Mouse (Mus musculus) ovary, postnatal 10 days (tissue): ENCODE data around the gene Ric8b.

Experiments
- DNase-seq: peaks from one replicate; pipeline ENCODE4 v3.0.0; 2022; ENCODE audit warnings: low spot score

The Ric8b gene

GRCm38 (mm10) chr10:84909021-84909801 is 8.2 kb upstream of the Ric8b start:
- DNase-seq = no peak

DNA sequence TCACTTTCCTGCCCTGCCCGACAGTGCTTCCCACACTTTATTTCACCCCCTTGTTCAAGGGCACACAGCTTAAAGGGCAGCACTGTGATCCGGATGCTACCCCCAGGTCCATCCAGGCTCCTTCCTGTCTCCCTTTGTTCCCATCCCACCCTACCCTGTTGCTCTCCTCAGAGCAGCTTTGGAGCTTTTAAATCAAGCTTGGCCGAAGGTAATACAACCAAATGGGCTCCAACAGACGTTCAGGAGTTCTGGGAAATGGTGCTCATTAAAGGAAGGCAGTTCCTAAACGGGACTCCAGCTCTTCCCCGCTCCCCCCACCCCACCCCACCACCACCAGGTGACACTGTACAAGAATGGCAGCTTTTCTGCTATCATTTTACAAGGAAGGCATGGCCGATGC is 7.2 kb upstream of the Ric8b start:
- no peak for DNase-seq

DNA sequence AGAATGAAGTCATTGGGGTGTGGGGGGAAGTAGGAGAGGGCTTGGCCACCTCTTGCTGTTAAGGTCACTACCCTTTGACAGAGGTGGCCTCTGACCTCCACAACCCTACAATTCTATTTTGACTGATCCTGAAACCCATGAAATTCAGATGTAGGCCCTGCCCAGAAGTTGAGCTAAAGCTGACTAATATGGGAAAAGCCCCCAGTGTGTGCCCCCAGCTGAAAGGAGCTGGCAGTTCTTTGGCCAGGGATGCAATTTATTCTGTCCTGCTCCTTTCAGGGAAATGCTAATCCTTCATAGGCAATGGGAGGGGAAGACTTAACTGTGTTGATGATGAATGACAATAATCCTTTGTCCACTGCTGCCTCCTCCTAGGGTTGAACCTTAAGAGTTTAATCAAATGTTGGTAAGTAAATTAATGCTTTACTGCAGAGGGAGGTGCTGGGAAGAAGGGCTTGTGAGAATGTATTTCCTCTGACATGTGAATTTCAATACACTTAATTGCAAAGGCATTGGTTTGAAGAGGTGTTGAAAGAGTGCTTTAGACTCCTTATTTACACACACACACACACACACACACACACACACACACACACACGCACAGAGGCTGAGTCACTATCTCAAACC is 6.5 kb upstream of the Ric8b start:
- no peak for DNase-seq

DNA sequence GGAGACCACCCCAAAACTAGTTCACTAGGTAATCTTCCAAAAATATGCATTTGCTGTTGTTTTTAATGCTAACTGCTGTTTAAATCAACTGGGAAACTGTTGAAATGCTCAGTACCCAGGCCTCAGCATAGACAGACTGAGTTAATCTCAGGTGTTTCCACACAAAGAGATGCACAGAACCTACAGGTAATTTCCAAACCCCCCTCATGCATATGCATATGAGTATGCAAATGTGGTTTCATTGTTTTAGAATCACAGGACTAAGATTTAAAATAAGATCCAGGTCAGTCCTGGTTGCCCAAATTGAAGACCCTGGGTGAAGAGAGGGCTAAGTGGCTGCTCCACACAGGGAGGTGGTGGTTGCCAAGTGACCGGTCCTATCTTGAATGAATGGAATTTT is 4.3 kb upstream of the Ric8b start:
- no peak for DNase-seq

- no peak for DNase-seq
Measured at GRCm38 (mm10) chr10:84915476-84915875, 1.9 kb upstream of the Ric8b start.

DNA sequence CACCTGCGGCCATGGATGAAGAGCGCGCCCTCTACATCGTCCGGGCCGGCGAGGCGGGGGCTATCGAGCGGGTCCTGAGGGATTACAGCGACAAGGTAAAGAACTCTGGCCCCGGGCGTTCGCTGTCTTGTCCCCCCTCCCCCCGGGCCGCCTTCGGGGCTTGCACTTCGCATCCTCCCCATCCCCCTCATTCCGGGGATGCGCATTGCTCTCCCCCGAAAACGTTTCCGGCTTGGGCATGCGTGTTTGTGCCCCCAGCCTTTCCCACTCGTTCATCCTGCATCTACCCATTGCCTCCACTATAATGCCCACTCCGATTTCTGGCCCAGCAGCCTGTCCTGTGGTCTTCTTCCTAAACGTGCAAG is 297 bp downstream of the Ric8b start:
- no peak for DNase-seq

DNA sequence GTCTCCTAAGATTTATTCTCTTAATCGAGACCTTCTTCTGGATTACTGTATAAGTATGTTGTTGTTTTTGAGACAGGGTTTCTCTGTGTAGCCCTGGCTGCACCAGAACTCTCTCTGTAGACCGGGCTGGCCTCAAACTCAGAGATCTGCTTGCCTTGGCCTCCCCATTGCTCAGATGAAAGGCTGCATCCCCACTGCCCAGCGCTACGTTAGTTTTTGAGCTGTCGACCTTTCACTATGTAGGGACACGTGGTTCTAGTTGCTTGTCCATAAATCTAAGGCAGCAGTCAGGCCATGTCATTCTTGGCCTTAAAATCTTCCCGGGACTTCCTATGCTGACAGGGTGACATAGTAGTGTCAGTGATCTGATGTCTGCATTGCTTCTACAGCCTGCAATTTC is 8.9 kb downstream of the Ric8b start:
- no peak for DNase-seq

DNA sequence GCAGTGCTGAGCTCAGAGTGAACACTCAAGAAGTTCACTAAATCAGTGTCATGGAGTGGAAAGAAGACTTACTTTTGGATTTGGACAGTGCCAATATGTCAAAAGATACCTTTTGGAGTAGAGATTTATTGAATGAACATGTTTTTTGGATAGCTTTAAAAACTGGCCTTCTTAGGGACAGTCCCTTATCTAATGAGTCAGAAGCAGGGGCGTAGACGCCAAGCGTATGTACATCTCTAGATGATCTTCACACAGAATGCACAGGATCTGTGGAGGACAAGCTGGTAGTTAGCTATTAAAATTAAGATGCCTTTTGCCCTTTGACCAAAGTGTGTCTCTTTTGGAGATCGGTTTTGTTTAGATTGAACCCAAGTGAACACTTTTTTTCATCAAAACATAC is 9.5 kb downstream of the Ric8b start:
- no peak for DNase-seq

GRCm38 (mm10) chr10:84928465-84928864 is 11.0 kb downstream of the Ric8b start:
- DNase-seq = no peak

- no peak for DNase-seq
Measured at GRCm38 (mm10) chr10:84935553-84936209, 18.3 kb downstream of the Ric8b start.

GRCm38 (mm10) chr10:84936832-84937515 is 19.6 kb downstream of the Ric8b start:
- DNase-seq = no peak

GRCm38 (mm10) chr10:84938094-84938820 is 20.8 kb downstream of the Ric8b start:
- DNase-seq = no peak

DNA sequence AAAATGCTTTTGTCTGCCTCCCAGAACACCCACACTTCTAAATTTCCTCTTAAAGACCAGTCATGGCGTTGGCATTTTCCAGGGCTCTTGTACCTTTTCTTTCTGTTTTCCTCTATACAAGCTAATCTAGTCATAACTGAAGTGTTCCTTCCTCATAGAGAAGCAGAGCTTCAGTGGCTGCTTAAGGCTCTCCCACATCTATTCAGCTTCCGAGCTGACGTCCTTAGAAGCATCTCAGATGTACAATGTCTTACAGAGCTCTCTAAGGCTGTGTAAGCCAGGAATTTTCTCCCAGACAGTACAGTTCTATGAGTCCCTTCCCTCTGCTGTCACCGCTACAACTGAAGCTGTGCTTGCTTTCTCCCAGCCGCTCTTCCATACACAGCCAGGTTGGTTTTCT is 21.5 kb downstream of the Ric8b start:
- no peak for DNase-seq

DNA sequence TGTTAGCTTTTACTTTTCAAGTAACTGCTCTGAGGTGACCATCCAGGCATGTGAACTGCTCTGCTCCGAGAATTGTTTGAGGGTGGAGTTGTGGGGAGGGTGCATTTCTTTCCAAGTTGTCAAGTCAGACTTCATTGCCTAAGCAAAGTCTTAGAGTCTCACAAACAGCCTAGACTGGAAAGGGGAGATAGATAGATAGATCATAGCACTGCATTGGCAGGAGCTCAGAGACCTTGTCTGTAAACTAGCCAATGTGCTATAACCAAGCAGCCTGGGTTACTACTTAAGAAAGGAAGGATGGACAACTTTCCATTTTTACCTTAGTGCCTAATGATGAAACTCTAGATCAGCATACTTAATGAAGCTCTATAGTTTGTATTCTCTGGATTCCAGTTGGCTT is 22.9 kb downstream of the Ric8b start:
- DNase-seq = no peak

DNA sequence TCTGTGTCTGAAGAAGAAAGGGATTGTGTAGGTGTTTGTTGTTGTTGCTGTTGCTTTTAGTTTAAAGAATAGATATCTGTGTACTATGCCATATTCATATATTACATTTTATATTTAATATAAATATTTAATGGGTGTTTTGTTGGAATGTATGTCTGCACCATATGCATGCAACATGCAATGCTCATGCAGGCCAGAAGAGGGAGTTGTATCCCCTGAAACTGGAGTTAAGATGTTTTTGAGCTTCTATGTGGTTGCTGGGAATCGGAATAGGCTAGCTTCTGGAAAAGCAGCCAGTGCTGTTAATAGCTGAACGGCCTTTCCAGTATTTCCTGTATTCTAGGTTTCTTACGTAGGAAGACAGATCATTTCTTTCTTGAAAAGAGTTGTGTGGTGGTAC is 28.3 kb downstream of the Ric8b start:
- no peak for DNase-seq

DNA sequence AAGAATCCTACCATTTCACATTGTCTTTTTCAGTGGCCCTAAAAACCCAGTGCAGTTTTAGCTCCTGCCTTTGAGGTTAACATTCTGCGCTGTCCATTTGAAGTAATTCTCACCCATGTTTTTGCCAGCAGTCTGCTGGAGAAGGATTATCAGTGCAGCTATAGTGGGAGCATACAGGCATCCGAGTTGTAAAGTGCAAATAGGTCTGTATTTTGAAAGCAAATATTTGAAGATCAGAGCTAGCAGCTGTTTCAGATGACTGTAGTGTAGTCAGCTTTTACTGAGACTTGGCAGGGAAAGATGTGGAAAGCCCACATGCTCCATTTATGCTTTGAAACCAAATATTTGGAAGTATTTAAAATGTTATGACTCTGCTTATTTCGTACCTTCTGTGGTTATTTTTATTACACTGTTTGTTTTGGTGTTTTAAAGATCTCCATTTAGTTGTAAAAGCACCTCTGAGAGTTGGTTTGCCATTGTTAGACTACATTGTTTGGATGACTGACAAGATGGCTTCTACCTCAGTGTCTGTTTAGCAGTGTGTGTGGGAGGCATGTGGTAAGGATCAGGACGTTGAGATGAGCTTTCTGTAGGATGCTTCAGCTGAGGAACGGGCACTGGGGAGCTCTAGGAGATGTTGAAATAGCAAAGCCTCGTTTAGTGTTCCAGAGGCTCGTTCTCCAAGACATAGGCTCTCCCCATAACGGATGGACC is 31.7 kb downstream of the Ric8b start:
- no peak for DNase-seq

DNA sequence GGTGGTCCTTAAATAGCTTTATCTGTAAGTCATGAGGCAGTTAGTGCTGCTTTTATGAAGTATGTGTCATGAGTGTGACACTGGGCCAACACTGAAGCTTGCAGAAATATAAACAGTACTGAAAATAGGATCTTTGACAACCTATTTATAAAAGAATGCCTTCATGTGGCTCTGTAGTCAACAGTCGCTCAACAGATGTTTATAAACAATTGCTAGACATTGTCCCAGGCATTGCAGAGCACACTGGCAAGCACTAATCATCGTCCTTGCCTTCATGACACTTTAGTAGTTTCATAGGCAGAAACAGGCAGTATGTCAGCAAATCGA is 32.2 kb downstream of the Ric8b start:
- DNase-seq = no peak

DNA sequence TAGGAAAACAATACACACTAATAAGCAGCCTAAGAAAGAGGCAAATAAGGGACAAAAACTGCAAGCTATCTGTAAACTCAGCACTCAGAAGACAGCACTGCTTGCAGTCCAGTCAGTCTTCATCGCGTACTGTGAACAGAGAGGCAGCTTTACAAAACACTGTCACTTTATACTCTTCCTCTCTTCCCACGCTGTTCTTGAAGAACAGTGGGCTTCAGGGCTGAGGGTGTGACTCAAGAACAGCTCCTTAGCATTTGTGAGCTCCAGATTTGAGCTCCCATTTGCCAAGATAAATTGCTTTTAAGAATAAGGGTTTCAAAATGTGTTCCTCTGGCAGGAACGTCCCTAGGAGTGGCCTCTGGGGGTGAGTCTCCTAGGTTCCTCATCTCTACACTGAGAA is 33.0 kb downstream of the Ric8b start:
- DNase-seq = no peak

DNA sequence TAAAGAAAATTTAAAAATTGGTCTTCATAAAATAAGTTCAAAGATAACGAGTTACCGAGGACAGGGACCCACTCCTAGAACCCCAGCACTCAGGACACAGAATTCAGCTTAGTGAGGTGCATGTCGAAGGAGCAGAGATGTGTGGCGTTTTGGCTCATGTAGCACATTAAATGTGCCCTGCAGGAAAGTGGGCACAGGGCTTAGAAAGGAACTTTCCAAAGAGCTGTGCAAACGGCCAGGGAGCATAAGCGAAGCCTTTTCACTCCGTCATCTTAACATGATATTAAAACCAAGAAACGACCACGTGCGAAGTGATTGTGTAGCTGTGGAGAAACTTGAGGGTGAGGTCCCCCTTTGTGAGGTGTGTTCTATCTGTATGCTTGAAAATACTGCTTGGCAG is 36.8 kb downstream of the Ric8b start:
- DNase-seq = no peak

DNA sequence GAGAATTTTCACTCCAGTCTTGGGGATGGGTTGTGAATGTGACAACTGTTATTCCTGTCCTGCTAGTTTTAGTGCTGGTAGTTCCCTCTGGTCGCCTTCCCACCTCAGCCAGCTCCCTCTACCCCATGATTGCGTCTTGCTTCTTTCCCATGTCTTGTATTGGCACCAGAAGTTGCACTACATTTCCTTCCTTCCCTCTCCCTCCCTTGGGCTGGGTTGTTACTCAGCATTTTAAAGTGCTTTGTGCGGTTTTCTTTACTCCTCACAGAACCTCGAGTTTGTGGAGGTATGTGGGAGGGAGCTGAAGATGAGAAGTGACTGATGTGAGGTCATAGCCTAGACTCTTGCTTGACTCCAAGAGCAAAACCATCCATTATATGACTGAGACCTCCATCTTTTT is 38.8 kb downstream of the Ric8b start:
- no peak for DNase-seq

- DNase-seq = no peak
Measured at GRCm38 (mm10) chr10:84958597-84958996, 41.2 kb downstream of the Ric8b start.
